Mouse (Mus musculus): ENCODE results near the gene Crip1. TPM values are rescaled to one million over a fixed set of nuclear protein-coding genes. Genes with fewer than 3 reads are reported as not detected.

The Crip1 gene
- polyA plus RNA-seq, 1 experiment from 2014 or later: 102 TPM

- ATAC-seq (ENCODE audit: insufficient number of reproducible peaks, insufficient read depth, low FRiP score, low TSS enrichment): no peak
- no peak overlapping the region for H3K4me3 ChIP-seq
Measured at GRCm38 (mm10) chr12:113151046-113151445, 4.9 kb downstream of the Crip1 start.

DNA sequence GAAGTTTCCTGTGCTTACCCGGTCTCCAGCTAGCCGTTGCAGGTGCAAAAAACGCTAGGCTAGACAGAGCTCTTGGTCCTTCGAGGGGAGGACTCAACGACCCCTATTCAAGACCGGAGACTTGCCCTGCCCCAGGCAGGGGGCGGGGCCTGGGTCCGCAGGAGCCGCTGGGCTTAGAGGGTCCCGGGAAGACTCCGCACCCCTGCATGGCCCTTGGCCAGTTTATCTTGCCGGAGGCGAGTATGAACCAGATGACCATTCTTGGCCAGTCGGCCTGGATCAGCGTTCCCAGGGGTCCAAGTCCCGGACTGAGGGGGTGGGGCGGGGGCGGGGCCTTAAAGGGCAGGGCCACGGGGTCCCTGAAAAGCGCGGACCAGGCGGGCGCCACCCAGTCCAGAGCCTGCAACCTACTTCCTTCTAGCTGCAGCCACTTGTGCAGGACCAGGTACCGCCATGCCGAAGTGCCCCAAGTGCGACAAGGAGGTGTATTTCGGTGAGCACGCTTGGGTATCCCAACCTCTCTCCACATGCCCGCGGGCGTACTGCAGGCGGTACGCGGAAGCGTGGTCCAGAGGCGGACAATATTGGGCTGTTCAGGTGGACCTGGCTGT lies 5.7 kb downstream of the Crip1 start:
- no peak for ATAC-seq (ENCODE audit: insufficient number of reproducible peaks, insufficient read depth, low FRiP score, low TSS enrichment)
- H3K4me2 ChIP-seq (replicated peaks): peak overlapping the region; percentile 83
- no peaks in the 10 kb centered on the region for H3K9me3 ChIP-seq
- peaks cover 56% of the 10 kb centered on the region for H3K27me3 ChIP-seq
- under 1% methylated on average over 36 of the region's 36 CpGs for WGBS
- H3K27ac ChIP-seq: no peak overlapping the region
- H3K4me3 ChIP-seq: peak overlapping the region; percentile 44
- H3K36me3 ChIP-seq: no peaks in the 10 kb centered on the region
- H3K4me1 ChIP-seq: peaks cover 18% of the 10 kb centered on the region
- peak overlapping the region; percentile 52 for H3K9ac ChIP-seq

More at GRCm38 (mm10) chr12:113151046-113151445, 4.9 kb downstream of the Crip1 start:
- H3K4me2 ChIP-seq (replicated peaks): peak overlapping the region; percentile 83; the same call in 1 of the 2 replicates
- WGBS: 72% methylated on average over 8 of the region's 8 CpGs
- no peak overlapping the region for H3K27ac ChIP-seq
- no peaks in the 10 kb centered on the region for H3K9me3 ChIP-seq
- H3K27me3 ChIP-seq: peaks cover 63% of the 10 kb centered on the region
- no peak overlapping the region; the same call in 1 of the 2 replicates for H3K9ac ChIP-seq
- H3K36me3 ChIP-seq: no peaks in the 10 kb centered on the region
- peaks cover 21% of the 10 kb centered on the region for H3K4me1 ChIP-seq

DNA sequence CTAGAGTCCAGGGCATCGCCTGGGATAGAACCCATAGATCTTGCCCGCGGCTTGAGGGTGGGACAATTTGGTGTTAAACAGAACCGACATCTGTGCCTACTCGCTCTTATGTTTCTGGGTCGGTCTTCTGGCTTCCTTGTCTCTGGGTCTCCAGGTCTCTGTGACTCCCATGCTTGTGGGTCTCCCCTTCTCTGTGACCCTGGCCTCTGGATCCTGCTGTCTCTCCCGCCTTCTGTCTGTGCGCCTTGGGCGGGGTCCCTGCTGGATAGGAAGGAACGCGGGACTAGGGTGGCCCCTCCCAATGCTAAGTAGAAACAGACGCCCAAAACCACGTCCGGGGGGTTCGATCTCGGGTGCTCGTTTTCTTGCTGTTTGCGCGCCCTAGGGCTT lies 6.2 kb downstream of the Crip1 start:
- Histone ChIP-seq H3K4me1 (peaks cover 23% of the 10 kb centered on the region), H3K4me3 (peak overlapping the region; percentile 44), H3K27ac (no peak overlapping the region), H3K4me2 (replicated peaks) (peak overlapping the region; percentile 83), H3K27me3 (peaks cover 51% of the 10 kb centered on the region), H3K36me3 (no peaks in the 10 kb centered on the region), H3K9me3 (no peaks in the 10 kb centered on the region), H3K9ac (peak overlapping the region; percentile 52; the same call in 1 of the 2 replicates)
- ATAC-seq (ENCODE audit: insufficient number of reproducible peaks, insufficient read depth, low FRiP score, low TSS enrichment): no peak
- 15% methylated on average over 19 of the region's 19 CpGs for WGBS

DNA sequence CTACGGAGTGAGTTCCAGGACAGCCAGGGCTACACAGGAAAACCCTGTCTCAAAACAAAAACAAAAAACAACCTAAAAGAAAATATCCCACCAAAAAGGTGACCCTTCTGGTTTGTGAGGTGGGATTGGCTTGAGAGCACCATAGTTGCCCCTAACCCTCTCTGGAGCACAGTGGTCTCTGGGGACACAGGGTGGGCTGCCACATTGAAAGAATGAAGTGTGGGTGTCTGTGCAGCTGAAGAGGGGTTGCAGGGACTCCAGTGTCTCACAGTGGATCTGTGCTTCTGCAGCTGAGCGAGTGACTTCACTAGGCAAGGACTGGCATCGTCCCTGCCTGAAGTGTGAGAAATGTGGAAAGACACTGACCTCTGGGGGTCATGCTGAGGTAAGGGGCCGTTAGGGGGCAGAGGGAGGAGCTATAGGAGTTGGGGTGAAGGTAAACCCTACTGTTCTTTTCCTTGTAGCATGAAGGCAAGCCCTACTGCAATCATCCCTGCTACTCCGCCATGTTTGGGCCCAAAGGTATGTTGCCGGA lies 6.9 kb downstream of the Crip1 start:
- H3K27me3 ChIP-seq: peaks cover 43% of the 10 kb centered on the region
- no peak overlapping the region for H3K4me3 ChIP-seq
- no peak overlapping the region for H3K27ac ChIP-seq
- no peaks in the 10 kb centered on the region for H3K9me3 ChIP-seq
- 78% methylated on average over 6 of the region's 6 CpGs for WGBS
- peaks cover 23% of the 10 kb centered on the region for H3K4me1 ChIP-seq
- no peak for ATAC-seq (ENCODE audit: insufficient number of reproducible peaks, insufficient read depth, low FRiP score, low TSS enrichment)
- H3K4me2 ChIP-seq (replicated peaks): no peak overlapping the region
- H3K9ac ChIP-seq: no peak overlapping the region
- H3K36me3 ChIP-seq: no peaks in the 10 kb centered on the region

- no peak overlapping the region for H3K9ac ChIP-seq
- ATAC-seq (ENCODE audit: insufficient number of reproducible peaks, insufficient read depth, low FRiP score, low TSS enrichment): no peak
- peaks cover 23% of the 10 kb centered on the region for H3K4me1 ChIP-seq
- H3K4me3 ChIP-seq: no peak overlapping the region
- 93% methylated on average over 7 of the region's 7 CpGs for WGBS
- no peak overlapping the region for H3K4me2 ChIP-seq (replicated peaks)
- H3K27ac ChIP-seq: no peak overlapping the region
- no peaks in the 10 kb centered on the region for H3K36me3 ChIP-seq
- H3K9me3 ChIP-seq: no peaks in the 10 kb centered on the region
- H3K27me3 ChIP-seq: peaks cover 37% of the 10 kb centered on the region
Measured at GRCm38 (mm10) chr12:113153971-113154370, 7.9 kb downstream of the Crip1 start.

- no peak overlapping the region for H3K27ac ChIP-seq
Measured at GRCm38 (mm10) chr12:113154747-113155075, 8.6 kb downstream of the Crip1 start.

GRCm38 (mm10) chr12:113155076-113155771 lies 9.1 kb downstream of the Crip1 start:
- Histone ChIP-seq H3K4me3 (peak overlapping the region; percentile 39), H3K36me3 (no peaks in the 10 kb centered on the region), H3K9ac (peak overlapping the region; percentile 64; the same call in 1 of the 2 replicates), H3K4me1 (peaks cover 23% of the 10 kb centered on the region), H3K9me3 (no peaks in the 10 kb centered on the region), H3K27ac (peak overlapping the region; percentile 76), H3K4me2 (replicated peaks) (peak overlapping the region; percentile 84), H3K27me3 (peaks cover 26% of the 10 kb centered on the region)
- WGBS: 3% methylated on average over 32 of the region's 32 CpGs
- no peak for ATAC-seq (ENCODE audit: insufficient number of reproducible peaks, insufficient read depth, low FRiP score, low TSS enrichment)

More at GRCm38 (mm10) chr12:113154747-113155075, 8.6 kb downstream of the Crip1 start:
- peaks cover 23% of the 10 kb centered on the region for H3K4me1 ChIP-seq
- peak overlapping the region; percentile 39; the same call in 1 of the 2 replicates for H3K4me3 ChIP-seq
- peak overlapping the region; percentile 84 for H3K4me2 ChIP-seq (replicated peaks)
- 73% methylated on average over 6 of the region's 6 CpGs for WGBS
- H3K36me3 ChIP-seq: no peaks in the 10 kb centered on the region
- H3K27me3 ChIP-seq: peaks cover 31% of the 10 kb centered on the region
- H3K9ac ChIP-seq: no peak overlapping the region
- no peak for ATAC-seq (ENCODE audit: insufficient number of reproducible peaks, insufficient read depth, low FRiP score, low TSS enrichment)
- no peaks in the 10 kb centered on the region for H3K9me3 ChIP-seq

- H3K4me3 ChIP-seq: peak within 1 kb of the TSS; percentile 53
- WGBS: under 1% methylated on average over 46 of the region's 46 CpGs
- H3K36me3 ChIP-seq: no peaks in the 10 kb centered on the region
- no peaks in the 10 kb centered on the region for H3K9me3 ChIP-seq
- H3K27ac ChIP-seq: peak within 1 kb of the TSS; percentile 76
- peak within 1 kb of the TSS; percentile 84 for H3K4me2 ChIP-seq (replicated peaks)
- ATAC-seq (ENCODE audit: insufficient number of reproducible peaks, insufficient read depth, low FRiP score, low TSS enrichment): peak; percentile 96
- H3K4me1 ChIP-seq: peaks cover 23% of the 10 kb centered on the region
- peak within 1 kb of the TSS; percentile 64 for H3K9ac ChIP-seq
- peaks cover 19% of the 10 kb centered on the region for H3K27me3 ChIP-seq
Measured at GRCm38 (mm10) chr12:113155887-113156539, 9.9 kb downstream of the Crip1 start, which contains the start of gene Tedc1. Tedc1 (plus strand) TSS chr12:113156421.

DNA sequence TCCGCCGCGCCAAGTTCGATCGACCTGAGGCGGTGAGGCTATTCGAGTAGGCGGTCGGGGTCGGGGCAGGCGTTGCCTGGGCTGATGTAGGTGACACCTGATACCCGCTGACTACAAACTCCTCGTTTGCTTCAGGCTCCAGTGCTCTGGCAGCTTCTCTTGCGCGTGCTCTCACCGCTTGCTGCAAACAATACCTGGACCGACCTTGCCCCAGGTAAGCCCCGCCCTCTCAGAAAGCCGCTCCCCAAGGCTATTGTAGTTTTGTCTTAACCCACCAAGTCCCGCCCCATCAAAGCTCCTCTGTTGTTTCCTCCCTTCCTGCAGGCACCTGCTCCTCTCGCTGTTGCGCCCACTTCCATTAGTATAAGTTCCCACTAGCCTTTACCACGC lies 10.4 kb downstream of the Crip1 start:
- H3K36me3 ChIP-seq: peaks cover 4% of the 10 kb centered on the region; the same call in 1 of the 2 replicates
- peak overlapping the region; percentile 80 for H3K4me2 ChIP-seq (replicated peaks)
- peak overlapping the region; percentile 14; the same call in 1 of the 2 replicates for H3K27ac ChIP-seq
- ATAC-seq (ENCODE audit: insufficient number of reproducible peaks, insufficient read depth, low FRiP score, low TSS enrichment): no peak; the same call in 1 of the 2 replicates
- H3K9me3 ChIP-seq: no peaks in the 10 kb centered on the region
- under 1% methylated on average over 23 of the region's 23 CpGs for WGBS
- peak overlapping the region; percentile 53 for H3K4me3 ChIP-seq
- H3K9ac ChIP-seq: peak overlapping the region; percentile 35
- H3K27me3 ChIP-seq: peaks cover 14% of the 10 kb centered on the region
- H3K4me1 ChIP-seq: peaks cover 23% of the 10 kb centered on the region

DNA sequence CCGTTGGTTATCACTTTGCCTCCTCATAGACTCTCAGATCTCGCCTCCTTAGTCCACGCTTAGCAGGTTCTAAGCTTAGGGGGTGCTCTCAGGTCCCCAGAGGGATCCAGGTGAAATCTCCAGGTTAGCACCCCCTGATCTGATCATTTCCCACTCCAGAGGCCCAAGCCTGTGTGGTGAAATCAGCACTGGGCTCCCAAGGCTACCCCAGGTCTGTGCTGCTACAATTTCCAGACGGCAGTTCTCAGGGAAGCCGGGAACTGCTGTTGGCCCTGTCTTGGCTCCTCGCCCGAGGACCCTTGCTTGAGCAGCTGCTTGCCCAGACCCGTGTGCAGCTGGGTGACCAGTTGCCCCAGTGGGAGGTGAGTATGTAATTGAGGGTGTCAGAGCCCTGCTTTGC lies 10.9 kb downstream of the Crip1 start:
- peaks cover 9% of the 10 kb centered on the region; the same call in 1 of the 2 replicates for H3K27me3 ChIP-seq
- no peaks in the 10 kb centered on the region for H3K9me3 ChIP-seq
- H3K9ac ChIP-seq: peak overlapping the region; percentile 35
- no peak for ATAC-seq (ENCODE audit: insufficient number of reproducible peaks, insufficient read depth, low FRiP score, low TSS enrichment)
- H3K4me1 ChIP-seq: peaks cover 21% of the 10 kb centered on the region
- WGBS: 33% methylated on average over 8 of the region's 8 CpGs
- H3K27ac ChIP-seq: no peak overlapping the region
- peaks cover 9% of the 10 kb centered on the region for H3K36me3 ChIP-seq
- H3K4me3 ChIP-seq: peak overlapping the region; percentile 53
- peak overlapping the region; percentile 80 for H3K4me2 ChIP-seq (replicated peaks)

GRCm38 (mm10) chr12:113157521-113157920 lies 11.4 kb downstream of the Crip1 start:
- WGBS: 91% methylated on average over 8 of the region's 8 CpGs

More at GRCm38 (mm10) chr12:113157521-113157920, 11.4 kb downstream of the Crip1 start:
- peaks cover 4% of the 10 kb centered on the region; the same call in 1 of the 2 replicates for H3K27me3 ChIP-seq
- ATAC-seq (ENCODE audit: insufficient number of reproducible peaks, insufficient read depth, low FRiP score, low TSS enrichment): no peak
- H3K4me1 ChIP-seq: peaks cover 16% of the 10 kb centered on the region
- H3K4me2 ChIP-seq (replicated peaks): peak overlapping the region; percentile 80
- peak overlapping the region; percentile 53 for H3K4me3 ChIP-seq
- no peaks in the 10 kb centered on the region for H3K9me3 ChIP-seq
- peaks cover 12% of the 10 kb centered on the region for H3K36me3 ChIP-seq
- H3K27ac ChIP-seq: no peak overlapping the region
- peak overlapping the region; percentile 35 for H3K9ac ChIP-seq

Measured in embryonic facial prominence, embryonic 12.5 days (tissue).